Mouse (Mus musculus) splenic B cell, adult 2 months (primary cell): Measurements from ENCODE around the gene Ss18l2.
A peak's percentile ranks its signal among the peaks of the same experiment; 100 is the strongest.

ENCODE experiments used
- DNase-seq: peaks from one replicate; pipeline ENCODE4 v3.0.0-alpha.2; 2011; ENCODE audit warnings: low read depth, low spot score
- H3K27me3 ChIP-seq: 2 replicates; pipeline ENCODE4 v1.6.1; 2012; ENCODE audit warnings: mild to moderate bottlenecking, low read length, moderate library complexity, mixed read lengths; ENCODE audit not compliant: control insufficient read depth, poor library complexity, insufficient read depth, severe bottlenecking
- H3K36me3 ChIP-seq: 2 replicates; pipeline ENCODE4 v1.6.1; 2012; ENCODE audit warnings: mild to moderate bottlenecking, low read length, moderate library complexity, mixed read lengths; ENCODE audit not compliant: control insufficient read depth, poor library complexity, insufficient read depth, severe bottlenecking

Ss18l2 gene

GRCm38 (mm10) chr9:121682037-121682680, 28.0 kb upstream of the Ss18l2 start:
- peak; percentile 49 for DNase-seq
- Histone ChIP-seq H3K27me3 (no peaks in the 10 kb centered on the region), H3K36me3 (no peaks in the 10 kb centered on the region; the same call in 1 of the 2 replicates)

GRCm38 (mm10) chr9:121684702-121685101, 25.4 kb upstream of the Ss18l2 start:
- DNase-seq, result no peak
- Histone ChIP-seq H3K27me3 (no peaks in the 10 kb centered on the region), H3K36me3 (no peaks in the 10 kb centered on the region; the same call in 1 of the 2 replicates)

- no peaks in the 10 kb centered on the region; the same call in 1 of the 2 replicates for H3K36me3 ChIP-seq
- DNase-seq, result no peak
- no peaks in the 10 kb centered on the region for H3K27me3 ChIP-seq
These were observed 19.9 kb upstream of the Ss18l2 start for GRCm38 (mm10) chr9:121690200-121690651.

- H3K36me3 ChIP-seq, result no peaks in the 10 kb centered on the region; the same call in 1 of the 2 replicates
- no peak for DNase-seq
- no peaks in the 10 kb centered on the region for H3K27me3 ChIP-seq
These were observed 19.4 kb upstream of the Ss18l2 start for GRCm38 (mm10) chr9:121690734-121691133.

GRCm38 (mm10) chr9:121694736-121695135, 15.4 kb upstream of the Ss18l2 start:
- H3K27me3 ChIP-seq, result no peaks in the 10 kb centered on the region
- no peaks in the 10 kb centered on the region for H3K36me3 ChIP-seq
- no peak for DNase-seq

GRCm38 (mm10) chr9:121696626-121697025, 13.5 kb upstream of the Ss18l2 start:
- H3K36me3 ChIP-seq, result no peaks in the 10 kb centered on the region
- H3K27me3 ChIP-seq, result no peaks in the 10 kb centered on the region
- no peak for DNase-seq

- no peaks in the 10 kb centered on the region for H3K27me3 ChIP-seq
- peak; percentile 81 for DNase-seq
- H3K36me3 ChIP-seq, result no peaks in the 10 kb centered on the region
These were observed 12.7 kb upstream of the Ss18l2 start for GRCm38 (mm10) chr9:121697150-121698049.

GRCm38 (mm10) chr9:121704261-121704645, 5.9 kb upstream of the Ss18l2 start:
- DNase-seq, result no peak
- H3K27me3 ChIP-seq, result no peaks in the 10 kb centered on the region
- no peaks in the 10 kb centered on the region for H3K36me3 ChIP-seq

- H3K36me3 ChIP-seq, result no peaks in the 10 kb centered on the region
- peak; percentile 91 for DNase-seq
- H3K27me3 ChIP-seq, result no peaks in the 10 kb centered on the region
These were observed 5.2 kb upstream of the Ss18l2 start, which contains the start of gene Sec22c for GRCm38 (mm10) chr9:121704646-121705625. Gene Sec22c, minus strand, starts transcription at chr9:121705490.

GRCm38 (mm10) chr9:121706029-121706675, 4.0 kb upstream of the Ss18l2 start:
- Histone ChIP-seq H3K27me3 (no peaks in the 10 kb centered on the region), H3K36me3 (no peaks in the 10 kb centered on the region)
- DNase-seq, result no peak

- Histone ChIP-seq H3K27me3 (no peaks in the 10 kb centered on the region), H3K36me3 (no peaks in the 10 kb centered on the region)
- DNase-seq, result no peak
These were observed 2.3 kb upstream of the Ss18l2 start for GRCm38 (mm10) chr9:121707801-121708200.

GRCm38 (mm10) chr9:121708506-121709486, 1.3 kb upstream of the Ss18l2 start:
- Histone ChIP-seq H3K36me3 (no peaks in the 10 kb centered on the region; the same call in 1 of the 2 replicates), H3K27me3 (no peaks in the 10 kb centered on the region)
- DNase-seq, result no peak

GRCm38 (mm10) chr9:121710584-121710975, 451 bp downstream of the Ss18l2 start:
- no peaks in the 10 kb centered on the region; the same call in 1 of the 2 replicates for H3K36me3 ChIP-seq
- H3K27me3 ChIP-seq, result no peaks in the 10 kb centered on the region
- DNase-seq, result peak; percentile 46
